Mouse (Mus musculus) adrenal gland, postnatal 14 days (tissue): ENCODE measurements at regions not wholly inside any gene's neighbourhood (a gene's known extent, or its start where the extent isn't known, plus 50 kb on each side); places are given as distances from the start of the nearest gene placed in this dataset.

ENCODE experiments used
- DNase-seq: peaks from one replicate; pipeline ENCODE4 v3.0.0; 2021; ENCODE audit warnings: mixed read lengths

DNA sequence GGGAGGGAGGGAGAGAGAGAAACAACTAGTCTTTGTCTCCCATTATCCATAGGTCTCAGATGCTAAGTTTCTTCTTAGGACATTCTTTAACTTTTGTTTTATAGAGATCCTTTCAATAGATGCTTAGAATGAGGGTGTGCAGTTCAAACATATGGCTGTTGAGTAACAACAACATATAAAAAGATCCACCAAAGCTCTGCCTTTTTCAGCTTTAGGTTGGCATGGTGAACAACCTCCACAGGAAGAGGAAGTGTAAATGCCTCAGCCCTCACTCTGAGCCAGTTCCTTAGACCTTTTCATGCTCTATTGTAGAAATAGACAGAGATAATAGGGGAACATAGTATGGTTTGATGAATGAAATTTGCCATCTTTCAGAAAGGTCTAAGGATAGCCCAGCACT, 326.0 kb downstream of the Fam84a start:
- DNase-seq: no peak

DNA sequence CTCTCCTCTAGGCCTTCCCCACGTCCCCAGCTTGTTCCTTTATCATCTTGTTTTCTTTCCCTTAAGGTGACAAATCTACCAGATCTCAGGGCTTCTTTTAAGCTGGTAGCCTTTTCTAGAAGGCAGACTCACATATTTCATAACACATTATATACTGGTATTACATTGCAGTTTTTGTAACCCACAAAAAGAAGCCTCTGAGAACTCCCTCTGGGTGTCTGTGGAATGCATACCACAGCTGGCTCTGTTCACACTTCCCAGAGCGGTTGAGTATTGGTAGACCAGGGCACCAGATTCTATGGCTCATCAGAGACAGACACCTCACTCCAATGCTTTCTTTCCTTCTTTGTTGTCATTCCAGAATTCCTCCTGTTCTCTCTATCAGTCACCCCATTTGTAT, 336.4 kb downstream of the Fam84a start:
- no peak for DNase-seq

DNA sequence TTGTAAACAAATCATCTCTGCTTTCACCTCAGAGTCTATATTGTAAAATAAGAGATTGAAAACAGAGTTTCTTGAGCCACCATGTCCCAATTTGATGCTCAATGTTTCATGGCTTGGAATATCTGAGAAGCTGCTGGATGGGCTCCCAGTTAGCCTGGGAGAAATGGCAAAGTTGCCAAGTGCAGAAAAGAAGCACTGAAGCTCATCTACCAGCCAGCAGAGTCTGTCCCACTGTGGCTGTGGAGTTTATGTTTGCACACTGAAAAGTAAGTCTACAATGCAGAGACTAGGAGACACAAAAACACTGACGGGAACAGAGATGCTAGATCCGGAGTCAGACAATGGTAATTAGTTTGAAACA, 341.7 kb downstream of the Fam84a start:
- no peak for DNase-seq

DNA sequence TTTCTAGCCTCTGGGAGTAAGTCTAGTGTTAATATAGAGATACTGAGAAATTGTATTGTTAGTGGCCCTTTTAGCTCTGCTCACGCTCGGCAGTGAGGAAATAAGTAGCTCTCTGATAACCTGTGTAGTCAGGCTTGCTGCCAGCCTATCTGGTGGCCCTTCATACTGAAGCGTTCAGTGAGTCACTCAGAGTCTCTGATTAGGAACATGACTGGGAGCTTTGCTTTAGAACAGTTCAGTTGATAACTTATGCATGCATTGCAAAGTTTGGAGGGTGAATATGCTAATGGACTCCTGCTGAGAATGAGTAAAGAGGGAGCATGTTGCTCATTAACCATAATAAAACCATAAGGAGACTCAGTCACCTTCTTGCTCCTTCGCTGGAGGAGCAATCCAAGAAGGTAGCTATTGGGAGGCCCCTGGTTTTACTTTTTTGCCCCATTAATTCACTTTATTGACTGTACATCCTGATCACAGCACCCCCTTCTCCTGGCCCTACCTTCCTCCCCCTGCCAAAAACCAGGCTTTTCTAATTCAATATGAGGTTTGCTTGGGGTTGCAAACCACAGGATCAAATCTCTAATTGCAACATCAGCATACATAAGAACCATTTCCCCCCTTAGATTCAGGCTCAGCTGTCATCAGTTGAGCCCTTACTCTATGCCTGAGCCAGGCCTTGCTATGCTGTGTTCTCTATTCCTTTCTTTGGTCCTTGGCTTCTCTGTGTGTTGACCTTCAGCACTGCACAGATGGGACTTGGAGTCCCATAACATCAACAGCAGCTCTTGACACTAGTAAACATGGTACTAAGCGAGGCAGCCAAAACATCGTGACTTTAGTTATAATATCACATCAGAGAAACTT, 342.3 kb downstream of the Fam84a start:
- no peak for DNase-seq

DNA sequence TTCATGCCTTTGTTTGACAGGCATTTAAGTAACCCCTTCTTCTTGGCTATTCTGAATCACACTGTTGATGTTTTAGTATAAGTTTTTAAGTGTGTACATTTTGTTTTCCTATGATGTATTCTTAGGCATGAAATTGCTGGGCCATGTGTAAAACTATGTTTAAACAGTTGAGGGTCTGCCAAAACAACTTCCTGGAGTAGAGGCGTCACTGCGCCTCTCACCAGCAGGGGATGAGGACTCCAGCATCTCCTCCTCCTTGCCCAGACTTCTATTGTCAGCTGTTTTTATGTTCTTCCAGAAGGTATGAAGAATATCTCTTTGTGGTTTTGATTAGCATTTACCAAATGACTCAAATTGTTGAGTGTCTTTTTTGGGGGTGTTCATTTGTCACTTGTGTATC, 372.1 kb downstream of the Fam84a start:
- no peak for DNase-seq

GRCm38 (mm10) chr12:13776687-13777086, 375.2 kb downstream of the Fam84a start:
- no peak for DNase-seq

DNA sequence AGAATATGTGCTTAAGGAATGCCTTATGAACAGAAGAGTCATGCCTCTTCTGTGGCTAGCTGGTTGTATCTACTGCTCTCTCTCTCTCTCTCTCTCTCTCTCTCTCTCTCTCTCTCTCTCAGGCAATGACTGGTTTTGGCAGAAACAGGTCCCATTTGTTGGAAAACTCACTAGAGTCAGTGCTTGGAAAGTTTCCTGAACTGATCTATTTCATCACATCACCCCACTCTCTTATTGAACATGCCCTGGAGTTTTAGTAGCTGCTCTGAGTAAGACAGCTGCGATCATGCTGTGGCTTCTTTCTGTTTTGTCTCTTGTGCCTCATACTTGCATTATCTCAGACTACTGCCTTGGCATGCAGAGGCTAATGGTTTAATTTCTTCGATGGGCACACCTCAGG, 382.2 kb downstream of the Fam84a start:
- no peak for DNase-seq

DNA sequence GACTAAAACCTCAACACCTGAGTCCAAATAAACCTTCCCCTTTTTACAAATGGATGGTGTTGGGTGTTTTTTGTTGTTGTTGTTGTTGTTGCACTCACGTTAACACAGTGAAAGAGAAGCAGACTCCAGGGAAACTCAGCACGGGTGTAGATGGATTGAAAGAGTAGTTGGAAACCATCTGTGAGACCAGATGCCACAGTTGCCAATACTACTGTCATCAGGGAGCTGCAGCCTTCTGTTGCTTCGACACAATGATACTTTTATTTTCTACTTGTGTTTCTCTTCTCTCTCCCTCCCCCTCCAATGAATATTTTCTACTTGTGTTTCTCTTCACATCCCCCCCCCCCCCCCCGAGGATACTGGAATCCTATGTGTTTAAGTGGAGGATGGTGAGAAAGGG, 382.7 kb downstream of the Fam84a start:
- DNase-seq: no peak

DNA sequence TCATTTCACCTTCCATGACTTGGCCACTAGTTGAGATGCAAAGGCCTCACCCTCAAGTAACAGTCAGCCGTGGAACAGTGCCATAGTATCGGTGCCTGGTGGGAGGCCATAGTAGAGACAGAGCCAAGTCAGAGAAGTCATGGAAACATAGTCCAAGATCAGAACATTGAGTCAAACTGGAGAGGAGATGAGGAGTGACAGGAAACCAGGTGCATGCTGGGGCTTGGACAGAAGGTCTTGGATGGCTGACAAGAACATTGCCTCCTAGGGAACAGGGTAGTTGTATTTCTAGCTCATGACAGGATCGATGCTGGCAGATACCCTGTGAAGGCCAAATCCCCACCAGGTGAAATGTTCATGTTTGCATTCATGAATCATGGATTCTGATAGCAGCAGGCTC, 385.4 kb downstream of the Fam84a start:
- no peak for DNase-seq

GRCm38 (mm10) chr12:13753878-13754277, 398.0 kb downstream of the Fam84a start:
- no peak for DNase-seq

DNA sequence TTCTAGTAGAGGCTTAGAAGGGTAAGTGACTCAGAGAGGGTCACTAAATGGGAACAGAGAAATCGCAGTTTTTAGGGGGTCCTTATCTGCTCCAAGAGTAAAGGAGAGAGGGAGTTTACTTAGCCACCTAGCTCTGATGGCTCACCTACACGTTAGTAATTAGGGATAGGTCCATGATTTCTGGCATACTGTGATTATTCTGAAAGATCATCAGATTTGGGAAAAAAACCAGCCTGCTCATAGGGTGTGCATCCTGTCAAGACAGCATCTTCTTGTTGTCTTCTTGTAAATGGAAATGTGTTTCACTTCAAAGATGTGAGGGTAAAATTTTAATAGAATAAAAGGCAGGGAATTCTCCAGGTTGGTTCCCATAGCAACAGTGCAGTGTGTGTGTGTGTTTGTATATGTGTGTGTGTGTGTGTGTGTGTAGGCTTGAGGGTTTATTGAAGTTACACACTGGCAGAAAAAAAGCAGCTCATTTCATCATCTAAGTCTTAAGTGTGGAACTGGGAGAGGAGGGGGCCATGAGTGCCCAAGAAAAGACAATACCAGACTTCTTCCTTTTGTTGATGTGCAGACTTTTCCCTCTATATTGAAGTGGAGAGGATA, 407.4 kb downstream of the Fam84a start:
- no peak for DNase-seq

- no peak for DNase-seq
These were observed 421.8 kb downstream of the Fam84a start for GRCm38 (mm10) chr12:13729901-13730637.

DNA sequence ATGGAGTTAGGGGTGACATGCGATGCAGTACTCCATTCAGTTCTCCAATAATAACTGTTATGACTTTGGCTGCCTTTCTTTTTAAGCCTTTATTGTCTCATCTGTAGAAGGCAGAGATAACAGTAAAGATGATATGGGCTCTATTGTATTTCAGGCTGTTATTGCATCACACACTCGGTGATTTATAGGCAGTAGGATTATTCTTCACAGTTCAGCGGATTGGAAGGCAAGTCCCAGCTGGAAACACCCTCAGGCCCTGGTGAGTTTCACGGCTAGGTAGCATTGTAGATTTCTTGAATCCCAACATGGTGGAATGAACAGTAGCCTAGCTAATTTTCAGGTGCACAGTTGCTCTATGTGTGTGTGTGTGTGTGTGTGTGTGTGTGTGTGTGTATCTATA, 422.9 kb downstream of the Fam84a start:
- DNase-seq: no peak

DNA sequence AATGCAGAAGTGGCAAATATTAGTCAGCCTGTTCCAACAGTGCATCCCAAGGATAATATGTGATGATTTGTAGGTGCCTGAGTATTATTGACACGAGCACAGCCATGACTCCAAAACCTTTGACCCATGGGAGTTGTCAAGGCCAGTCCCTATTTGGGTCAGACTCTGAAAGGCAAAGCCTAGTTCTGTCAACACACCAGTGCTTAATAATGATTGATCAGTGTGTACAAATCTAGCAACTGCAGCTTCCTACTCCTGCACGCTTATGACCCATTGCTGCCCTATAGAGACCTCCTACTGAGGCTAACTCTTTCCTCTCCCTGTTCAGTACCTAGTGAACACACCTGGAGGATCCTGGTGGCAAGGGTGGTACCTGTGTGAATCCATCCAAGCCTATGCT, 427.3 kb downstream of the Fam84a start:
- no peak for DNase-seq

DNA sequence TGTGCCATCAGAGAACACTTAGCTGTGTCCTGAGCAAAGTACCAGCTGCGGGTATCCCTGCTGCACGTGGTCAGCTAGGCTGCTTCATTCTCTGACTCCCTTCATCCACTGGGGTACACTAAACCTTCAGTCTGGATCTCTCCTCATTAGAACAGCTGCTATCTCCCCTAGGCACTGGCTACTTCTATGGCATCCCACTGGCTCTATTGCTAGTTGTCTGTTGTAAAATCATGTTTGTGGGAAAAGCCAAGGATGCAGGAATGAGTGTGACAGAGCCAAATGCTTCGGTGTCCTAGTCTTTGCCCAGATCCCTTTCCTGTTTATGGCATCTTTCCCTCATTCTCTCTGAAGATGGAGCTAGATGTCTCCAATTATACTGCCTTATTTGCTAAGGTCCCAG, 440.9 kb downstream of the Nbas start:
- no peak for DNase-seq

DNA sequence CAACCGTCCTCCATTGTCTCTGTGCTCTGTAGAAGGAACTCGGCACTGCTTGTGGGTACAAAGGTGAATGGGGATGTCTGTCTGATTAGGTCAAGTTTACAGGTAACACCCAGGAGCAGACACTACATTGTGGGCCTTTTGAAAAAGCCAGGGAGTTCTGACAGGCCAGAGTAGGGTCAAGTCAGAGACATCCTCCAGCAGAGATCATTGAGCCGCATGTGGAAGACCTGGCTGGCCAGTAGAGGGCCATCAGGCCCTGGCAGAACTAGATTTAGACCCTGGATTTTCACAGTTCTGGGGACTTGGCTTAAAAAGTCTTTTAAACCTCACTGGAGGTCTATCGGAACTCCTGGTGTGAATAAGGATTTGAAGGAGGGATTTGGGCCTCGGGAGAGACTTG, 438.8 kb downstream of the Nbas start:
- no peak for DNase-seq

- DNase-seq: no peak
These were observed 437.6 kb downstream of the Nbas start for GRCm38 (mm10) chr12:13706510-13706909.

- no peak for DNase-seq
These were observed 434.7 kb downstream of the Nbas start for GRCm38 (mm10) chr12:13703604-13704003.

- DNase-seq: no peak
These were observed 430.9 kb downstream of the Nbas start for GRCm38 (mm10) chr12:13699858-13700257.

- no peak for DNase-seq
These were observed 429.9 kb downstream of the Nbas start for GRCm38 (mm10) chr12:13698834-13699233.

DNA sequence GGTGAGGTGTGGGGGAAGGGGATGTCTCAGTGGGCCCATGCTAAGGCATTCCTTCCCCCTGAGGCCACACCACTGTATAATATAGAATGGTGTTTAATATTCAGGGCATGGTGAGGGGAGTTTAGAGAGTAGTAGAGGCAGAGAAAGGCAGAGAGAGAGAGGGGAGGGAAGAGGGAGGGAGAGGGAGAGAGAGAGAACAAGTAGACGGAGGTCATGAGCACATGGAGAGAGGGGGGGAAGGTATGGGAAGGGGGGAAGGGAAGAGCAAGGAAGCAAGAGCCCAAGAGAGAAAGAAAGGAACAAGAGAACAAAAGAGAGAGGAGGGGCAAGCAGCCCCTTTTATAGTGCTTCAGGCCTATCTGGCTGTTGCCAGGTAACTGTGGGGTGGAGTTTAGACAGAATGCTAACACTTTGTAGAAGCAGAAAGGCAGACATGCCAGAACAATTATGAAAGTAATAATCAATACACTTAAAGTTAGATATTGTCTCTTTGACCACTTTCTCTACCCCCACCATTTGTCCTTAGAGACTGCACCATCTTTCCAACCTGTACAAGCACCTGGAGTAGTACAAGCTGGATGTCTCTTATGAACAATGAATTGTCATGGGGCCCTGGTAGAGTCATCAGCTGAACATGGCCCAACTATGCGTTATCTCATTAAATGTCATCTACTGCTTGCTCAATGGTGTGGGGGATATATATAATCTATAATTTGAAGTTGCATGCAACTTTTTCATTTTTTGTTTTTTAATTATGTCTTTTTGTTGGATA, 422.6 kb downstream of the Nbas start:
- DNase-seq: no peak

- DNase-seq: no peak
These were observed 408.3 kb downstream of the Nbas start for GRCm38 (mm10) chr12:13677266-13677665.

- DNase-seq: no peak
These were observed 400.5 kb downstream of the Nbas start for GRCm38 (mm10) chr12:13669453-13669852.
